Mouse (Mus musculus): Measurements from ENCODE around the gene Gm13420. TPM values are rescaled to one million over a fixed set of nuclear protein-coding genes. Genes with fewer than 3 reads are reported as not detected.

Gene Gm13420
- polyA plus RNA-seq, 1 experiment from 2014 or later: 0.56 TPM

GRCm38 (mm10) chr2:29770162-29770561 is 18.7 kb upstream of the Gm13420 start:
- ATAC-seq: no peak
- Histone ChIP-seq H3K4me1 (ENCODE audit: control insufficient read depth, insufficient read depth, low read length) (peaks cover 27% of the 10 kb centered on the region), H3K4me2 (ENCODE audit: low read depth, low read length) (no peak overlapping the region), H3K9ac (ENCODE audit: low read depth, low read length) (no peak overlapping the region), H3K4me3 (ENCODE audit: low read length) (no peak overlapping the region), H3K27me3 (replicated peaks; ENCODE audit: control insufficient read depth, insufficient read depth, low read length) (no peaks in the 10 kb centered on the region), H3K27ac (ENCODE audit: low read length) (0 out of 2 replicates have a peak overlapping the region, but pooled peaks have one; percentile 62), H3K36me3 (ENCODE audit: control insufficient read depth, insufficient read depth, low read length) (no peaks in the 10 kb centered on the region), H3K9me3 (ENCODE audit: control insufficient read depth, low read length) (no peaks in the 10 kb centered on the region)

GRCm38 (mm10) chr2:29768901-29769300 is 17.4 kb upstream of the Gm13420 start:
- 38% methylated on average over 9 of the region's 9 CpGs for WGBS
- Histone ChIP-seq H3K36me3 (ENCODE audit: control insufficient read depth, insufficient read depth, low read length) (no peaks in the 10 kb centered on the region), H3K9ac (ENCODE audit: low read depth, low read length) (no peak overlapping the region), H3K4me2 (ENCODE audit: low read depth, low read length) (0 out of 2 replicates have a peak overlapping the region, but pooled peaks have one; percentile 13), H3K27me3 (replicated peaks; ENCODE audit: control insufficient read depth, insufficient read depth, low read length) (no peaks in the 10 kb centered on the region), H3K4me1 (ENCODE audit: control insufficient read depth, insufficient read depth, low read length) (peaks cover 25% of the 10 kb centered on the region), H3K27ac (ENCODE audit: low read length) (peak overlapping the region; percentile 95), H3K9me3 (ENCODE audit: control insufficient read depth, low read length) (no peaks in the 10 kb centered on the region), H3K4me3 (ENCODE audit: low read length) (no peak overlapping the region)
- ATAC-seq: no peak

GRCm38 (mm10) chr2:29767976-29768709 is 16.7 kb upstream of the Gm13420 start:
- Histone ChIP-seq H3K4me3 (ENCODE audit: low read length) (no peak overlapping the region), H3K27me3 (replicated peaks; ENCODE audit: control insufficient read depth, insufficient read depth, low read length) (no peaks in the 10 kb centered on the region), H3K9me3 (ENCODE audit: control insufficient read depth, low read length) (no peaks in the 10 kb centered on the region), H3K4me2 (ENCODE audit: low read depth, low read length) (no peak overlapping the region), H3K4me1 (ENCODE audit: control insufficient read depth, insufficient read depth, low read length) (peaks cover 25% of the 10 kb centered on the region), H3K27ac (ENCODE audit: low read length) (peak overlapping the region; percentile 95), H3K36me3 (ENCODE audit: control insufficient read depth, insufficient read depth, low read length) (no peaks in the 10 kb centered on the region), H3K9ac (ENCODE audit: low read depth, low read length) (0 out of 2 replicates have a peak overlapping the region, but pooled peaks have one; percentile 40)
- WGBS: 44% methylated on average over 11 of the region's 11 CpGs
- ATAC-seq: peak; percentile 68

- no peak overlapping the region for H3K9ac ChIP-seq (ENCODE audit: low read depth, low read length)
- no peak overlapping the region for H3K4me3 ChIP-seq (ENCODE audit: low read length)
- H3K27ac ChIP-seq (ENCODE audit: low read length): no peak overlapping the region
- H3K9me3 ChIP-seq (ENCODE audit: control insufficient read depth, low read length): no peaks in the 10 kb centered on the region
- peaks cover 17% of the 10 kb centered on the region for H3K4me1 ChIP-seq (ENCODE audit: control insufficient read depth, insufficient read depth, low read length)
- 0% methylated on average over 1 of the region's 1 CpGs for WGBS
- H3K27me3 ChIP-seq (replicated peaks; ENCODE audit: control insufficient read depth, insufficient read depth, low read length): no peaks in the 10 kb centered on the region
- H3K36me3 ChIP-seq (ENCODE audit: control insufficient read depth, insufficient read depth, low read length): no peaks in the 10 kb centered on the region
- ATAC-seq: peak; percentile 27; the same call in 1 of the 2 replicates
- H3K4me2 ChIP-seq (ENCODE audit: low read depth, low read length): no peak overlapping the region
These were observed 13.3 kb upstream of the Gm13420 start for GRCm38 (mm10) chr2:29764831-29765230.

GRCm38 (mm10) chr2:29755693-29756092 is 4.2 kb upstream of the Gm13420 start:
- Histone ChIP-seq H3K4me3 (ENCODE audit: low read length) (no peak overlapping the region), H3K27ac (ENCODE audit: low read length) (no peak overlapping the region), H3K4me2 (ENCODE audit: low read depth, low read length) (no peak overlapping the region), H3K36me3 (ENCODE audit: control insufficient read depth, insufficient read depth, low read length) (no peaks in the 10 kb centered on the region), H3K27me3 (replicated peaks; ENCODE audit: control insufficient read depth, insufficient read depth, low read length) (peaks cover 7% of the 10 kb centered on the region), H3K4me1 (ENCODE audit: control insufficient read depth, insufficient read depth, low read length) (peaks cover 5% of the 10 kb centered on the region), H3K9me3 (ENCODE audit: control insufficient read depth, low read length) (no peaks in the 10 kb centered on the region), H3K9ac (ENCODE audit: low read depth, low read length) (no peak overlapping the region)
- ATAC-seq: no peak

- 85% methylated on average over 5 of the region's 5 CpGs for WGBS
- Histone ChIP-seq H3K9ac (ENCODE audit: low read depth, low read length) (no peak overlapping the region), H3K4me1 (ENCODE audit: control insufficient read depth, insufficient read depth, low read length) (peaks cover 5% of the 10 kb centered on the region), H3K9me3 (ENCODE audit: control insufficient read depth, low read length) (no peaks in the 10 kb centered on the region), H3K4me3 (ENCODE audit: low read length) (no peak overlapping the region), H3K27me3 (replicated peaks; ENCODE audit: control insufficient read depth, insufficient read depth, low read length) (peaks cover 13% of the 10 kb centered on the region), H3K4me2 (ENCODE audit: low read depth, low read length) (no peak overlapping the region), H3K36me3 (ENCODE audit: control insufficient read depth, insufficient read depth, low read length) (no peaks in the 10 kb centered on the region), H3K27ac (ENCODE audit: low read length) (no peak overlapping the region)
- ATAC-seq: no peak
These were observed 912 bp upstream of the Gm13420 start for GRCm38 (mm10) chr2:29752397-29752796.

GRCm38 (mm10) chr2:29748499-29748898 is 3.0 kb downstream of the Gm13420 start:
- H3K27me3 ChIP-seq (replicated peaks; ENCODE audit: control insufficient read depth, insufficient read depth, low read length): peaks cover 17% of the 10 kb centered on the region
- WGBS: 81% methylated on average over 4 of the region's 4 CpGs

GRCm38 (mm10) chr2:29747852-29748251 is 3.6 kb downstream of the Gm13420 start:
- no peaks in the 10 kb centered on the region for H3K9me3 ChIP-seq (ENCODE audit: control insufficient read depth, low read length)
- H3K36me3 ChIP-seq (ENCODE audit: control insufficient read depth, insufficient read depth, low read length): no peaks in the 10 kb centered on the region
- no peak overlapping the region for H3K9ac ChIP-seq (ENCODE audit: low read depth, low read length)
- H3K4me1 ChIP-seq (ENCODE audit: control insufficient read depth, insufficient read depth, low read length): peaks cover 16% of the 10 kb centered on the region
- H3K27ac ChIP-seq (ENCODE audit: low read length): no peak overlapping the region
- no peak for ATAC-seq
- H3K4me2 ChIP-seq (ENCODE audit: low read depth, low read length): no peak overlapping the region
- H3K4me3 ChIP-seq (ENCODE audit: low read length): no peak overlapping the region
- WGBS: 62% methylated on average over 5 of the region's 5 CpGs
- H3K27me3 ChIP-seq (replicated peaks; ENCODE audit: control insufficient read depth, insufficient read depth, low read length): peaks cover 17% of the 10 kb centered on the region

More at GRCm38 (mm10) chr2:29748499-29748898, 3.0 kb downstream of the Gm13420 start:
- Histone ChIP-seq H3K9me3 (ENCODE audit: control insufficient read depth, low read length) (no peaks in the 10 kb centered on the region), H3K4me1 (ENCODE audit: control insufficient read depth, insufficient read depth, low read length) (peaks cover 16% of the 10 kb centered on the region), H3K36me3 (ENCODE audit: control insufficient read depth, insufficient read depth, low read length) (no peaks in the 10 kb centered on the region), H3K9ac (ENCODE audit: low read depth, low read length) (no peak overlapping the region), H3K27ac (ENCODE audit: low read length) (no peak overlapping the region), H3K4me2 (ENCODE audit: low read depth, low read length) (no peak overlapping the region), H3K4me3 (ENCODE audit: low read length) (no peak overlapping the region)
- no peak for ATAC-seq

GRCm38 (mm10) chr2:29747188-29747782 is 4.2 kb downstream of the Gm13420 start:
- no peak for ATAC-seq
- peaks cover 17% of the 10 kb centered on the region for H3K27me3 ChIP-seq (replicated peaks; ENCODE audit: control insufficient read depth, insufficient read depth, low read length)
- 29% methylated on average over 49 of the region's 50 CpGs for WGBS
- H3K9me3 ChIP-seq (ENCODE audit: control insufficient read depth, low read length): no peaks in the 10 kb centered on the region
- H3K4me1 ChIP-seq (ENCODE audit: control insufficient read depth, insufficient read depth, low read length): peaks cover 16% of the 10 kb centered on the region
- H3K27ac ChIP-seq (ENCODE audit: low read length): no peak overlapping the region
- H3K4me3 ChIP-seq (ENCODE audit: low read length): peak overlapping the region; percentile 36
- H3K4me2 ChIP-seq (ENCODE audit: low read depth, low read length): peak overlapping the region; percentile 58
- no peaks in the 10 kb centered on the region for H3K36me3 ChIP-seq (ENCODE audit: control insufficient read depth, insufficient read depth, low read length)
- H3K9ac ChIP-seq (ENCODE audit: low read depth, low read length): peak overlapping the region; percentile 60
